Mouse (Mus musculus) kidney, adult 2 months (tissue): ENCODE measurements around the gene Adamts3.

Experiments used
- CTCF ChIP-seq: fragments of 200-500 bp; conservative IDR thresholded peaks from 2 replicates; pipeline ENCODE4 v1.5.1; 2011; ENCODE audit warnings: low read depth, mild to moderate bottlenecking, control low read depth, low read length, moderate library complexity, mixed read lengths; ENCODE audit not compliant: insufficient read depth, insufficient read length
- POLR2A ChIP-seq: fragments of 200-500 bp; IDR thresholded peaks from one replicate; pipeline ENCODE4 v1.6.1; 2011; ENCODE audit warnings: low read depth, low read length, control low read depth

- TF ChIP-seq CTCF (no peak), POLR2A (no peak)
These were observed 112.3 kb downstream of the Adamts3 start for GRCm38 (mm10) chr5:89770655-89771355.
